Mouse (Mus musculus) forebrain, embryonic 11.5 days (tissue): ENCODE results near the gene Eral1. TPM values are rescaled to one million over a fixed set of nuclear protein-coding genes. Genes with fewer than 3 reads are reported as not detected.

Source experiments
- ATAC-seq: fragments of 200-750 bp; cut with Nextera tagmentation; replicated peaks from 2 replicates; pipeline ENCODE4 v1.8.0; 2017; ENCODE audit warnings: moderate TSS enrichment; ENCODE audit not compliant: low FRiP score
- DNase-seq: peaks from one replicate; pipeline ENCODE4 v3.0.0-alpha.2; 2017; ENCODE audit warnings: low spot score
- H3K27ac ChIP-seq: fragments of 300-500 bp; sonication (generic); 2 replicates; pipeline ENCODE4 v1.5.1; 2014; ENCODE audit warnings: low read depth, low read length
- H3K27me3 ChIP-seq: fragments of 300-500 bp; sonication (generic); 2 replicates; pipeline ENCODE4 v1.6.1; 2014; ENCODE audit warnings: mild to moderate bottlenecking, low read length, mixed read lengths; ENCODE audit not compliant: control insufficient read depth, insufficient read depth
- H3K36me3 ChIP-seq: fragments of 300-500 bp; sonication (generic); 2 replicates; pipeline ENCODE4 v1.6.1; 2014; ENCODE audit warnings: mild to moderate bottlenecking, low read length, moderate library complexity, mixed read lengths; ENCODE audit not compliant: control insufficient read depth, insufficient read depth
- H3K4me1 ChIP-seq: fragments of 300-500 bp; sonication (generic); replicated peaks from 2 replicates; pipeline ENCODE4 v1.6.1; 2014; ENCODE audit warnings: low read length, mixed read lengths; ENCODE audit not compliant: control insufficient read depth, insufficient read depth
- H3K4me2 ChIP-seq: fragments of 300-500 bp; sonication (generic); 2 replicates; pipeline ENCODE4 v1.6.1; 2014; ENCODE audit warnings: low read depth, mild to moderate bottlenecking, low read length, moderate library complexity, mixed read lengths; ENCODE audit not compliant: severe bottlenecking
- H3K4me3 ChIP-seq: fragments of 300-500 bp; sonication (generic); 2 replicates; pipeline ENCODE4 v1.5.1; 2014; ENCODE audit warnings: low read depth, low read length
- H3K9ac ChIP-seq: fragments of 300-500 bp; sonication (generic); 2 replicates; pipeline ENCODE4 v1.6.1; 2014; ENCODE audit warnings: low read length
- H3K9me3 ChIP-seq: fragments of 300-500 bp; sonication (generic); 2 replicates; pipeline ENCODE4 v1.6.1; 2016; ENCODE audit warnings: low read length, mixed read lengths; ENCODE audit not compliant: control insufficient read depth
- WGBS: fragments of 180-500 bp; shearing (Covaris S2); extraction: QIAGEN DNeasy Blood & Tissue Kit; methylation state at CpG from one replicate; pipeline ENCODE4 v1.1.7; 2014; 5-methylcytosine and 5-hydroxymethylcytosine counted together
- polyA plus RNA-seq: library from polyadenylated mRNA; unstranded; fragments of >200 nt; fragmentation: Nextera tagmentation; extraction: Ambion mirVana; gene quantifications from 2 replicates; pipeline ENCODE4 v1.2.1, GENCODE M21; 2014

The Eral1 gene
- polyA plus RNA-seq, 1 experiment from 2014 or later, result 39.4 TPM

DNA sequence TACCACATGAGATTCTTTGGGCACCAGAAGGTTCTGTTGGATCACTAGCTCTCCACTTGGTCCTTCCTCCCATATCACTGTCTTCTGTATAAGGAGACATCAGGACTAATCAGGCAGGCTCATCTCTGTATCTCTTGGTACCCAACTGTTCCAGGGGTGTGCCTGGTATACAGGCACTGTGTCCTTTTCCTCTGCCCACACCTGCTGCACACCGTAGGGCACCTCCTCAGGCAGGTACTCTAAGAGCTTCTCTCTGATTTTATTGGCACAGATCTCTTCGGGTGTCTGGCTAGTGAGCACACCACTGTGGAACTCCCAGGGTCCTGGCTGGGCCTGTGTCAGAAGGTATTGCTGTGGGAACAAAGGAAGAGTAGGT is 5.9 kb downstream of the Eral1 start:
- H3K27me3 ChIP-seq, result no peaks in the 10 kb centered on the region
- no peak for ATAC-seq
- H3K4me2 ChIP-seq, result no peak overlapping the region
- H3K4me1 ChIP-seq, result no peaks in the 10 kb centered on the region
- WGBS, result 85% methylated on average over 2 of the region's 2 CpGs
- no peak overlapping the region for H3K9ac ChIP-seq
- H3K9me3 ChIP-seq, result no peaks in the 10 kb centered on the region
- no peak for DNase-seq
- H3K27ac ChIP-seq, result no peak overlapping the region
- no peak overlapping the region for H3K4me3 ChIP-seq
- H3K36me3 ChIP-seq, result peaks cover 5% of the 10 kb centered on the region; the same call in 1 of the 2 replicates

GRCm38 (mm10) chr11:78073577-78074276 is 6.5 kb downstream of the Eral1 start:
- H3K36me3 ChIP-seq, result peaks cover 5% of the 10 kb centered on the region; the same call in 1 of the 2 replicates
- no peak overlapping the region for H3K4me2 ChIP-seq
- no peaks in the 10 kb centered on the region for H3K27me3 ChIP-seq
- no peak overlapping the region for H3K27ac ChIP-seq
- no peaks in the 10 kb centered on the region for H3K9me3 ChIP-seq
- H3K4me1 ChIP-seq, result no peaks in the 10 kb centered on the region
- H3K4me3 ChIP-seq, result no peak overlapping the region
- ATAC-seq (no peak), DNase-seq (no peak)
- WGBS, result 91% methylated on average over 9 of the region's 9 CpGs
- H3K9ac ChIP-seq, result no peak overlapping the region

DNA sequence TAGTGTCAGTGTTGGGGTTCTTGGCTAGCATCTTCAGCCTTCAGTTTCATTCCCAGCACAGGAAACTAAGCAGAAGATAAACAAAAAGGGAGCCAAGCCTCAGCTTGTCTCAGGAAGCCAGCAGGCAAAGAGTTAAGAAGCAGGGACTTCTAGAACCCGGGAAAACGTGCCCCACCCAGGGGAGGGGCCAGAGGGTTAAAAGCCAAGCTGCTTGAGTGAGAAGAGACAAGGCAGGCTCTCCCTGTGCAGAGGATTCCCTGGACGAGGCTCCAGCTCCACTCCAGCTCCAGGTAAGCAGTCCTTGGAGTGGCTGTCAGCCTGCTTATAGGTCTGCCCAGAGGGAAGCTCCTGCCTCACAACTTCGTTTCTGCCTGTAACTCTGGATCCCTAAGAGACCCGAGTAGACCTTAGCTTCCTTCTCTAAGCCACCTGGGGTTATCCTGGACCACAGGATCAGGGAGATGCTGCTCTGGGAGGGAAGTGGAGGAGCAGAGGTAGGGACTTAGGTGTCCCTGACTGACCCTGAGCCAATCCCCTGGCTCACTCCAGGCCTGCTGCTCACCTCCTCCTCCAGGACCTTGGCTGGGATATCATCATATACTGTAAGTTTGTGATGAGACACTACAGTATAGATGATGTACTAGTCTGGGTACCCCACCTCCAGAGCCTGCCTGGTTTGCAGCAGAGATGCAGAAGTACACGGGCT is 7.6 kb downstream of the Eral1 start:
- H3K9me3 ChIP-seq, result no peaks in the 10 kb centered on the region
- ATAC-seq (no peak), DNase-seq (no peak)
- H3K27me3 ChIP-seq, result no peaks in the 10 kb centered on the region
- H3K36me3 ChIP-seq, result peaks cover 5% of the 10 kb centered on the region; the same call in 1 of the 2 replicates
- no peaks in the 10 kb centered on the region for H3K4me1 ChIP-seq
- no peak overlapping the region for H3K9ac ChIP-seq
- no peak overlapping the region for H3K27ac ChIP-seq
- WGBS, result 35% methylated on average over 6 of the region's 6 CpGs
- H3K4me2 ChIP-seq, result no peak overlapping the region
- H3K4me3 ChIP-seq, result no peak overlapping the region

DNA sequence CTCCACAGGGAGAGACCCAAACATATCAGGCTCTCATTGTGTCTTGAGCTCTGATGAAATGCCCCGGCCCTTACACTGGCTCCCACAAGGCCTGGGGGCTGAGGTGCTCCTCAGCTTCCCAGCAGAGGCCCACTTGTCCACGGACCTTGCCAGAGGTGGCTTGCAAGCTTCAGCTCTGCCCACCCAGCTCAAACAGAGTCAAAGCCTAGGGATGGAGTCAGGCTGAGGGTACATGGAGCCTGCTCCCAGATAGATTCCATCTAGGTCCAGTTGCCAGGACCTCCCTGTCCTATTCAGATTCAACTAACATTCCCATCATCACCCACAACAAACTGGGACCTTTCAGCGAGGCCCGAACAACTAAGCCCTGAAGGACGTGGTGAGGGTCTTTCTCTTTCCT is 8.2 kb downstream of the Eral1 start:
- H3K27ac ChIP-seq, result no peak overlapping the region
- ATAC-seq (no peak), DNase-seq (no peak)
- peaks cover 5% of the 10 kb centered on the region; the same call in 1 of the 2 replicates for H3K36me3 ChIP-seq
- 84% methylated on average over 5 of the region's 5 CpGs for WGBS
- no peak overlapping the region for H3K4me3 ChIP-seq
- H3K9ac ChIP-seq, result no peak overlapping the region
- H3K4me1 ChIP-seq, result no peaks in the 10 kb centered on the region
- H3K4me2 ChIP-seq, result no peak overlapping the region
- no peaks in the 10 kb centered on the region for H3K27me3 ChIP-seq
- no peaks in the 10 kb centered on the region for H3K9me3 ChIP-seq

DNA sequence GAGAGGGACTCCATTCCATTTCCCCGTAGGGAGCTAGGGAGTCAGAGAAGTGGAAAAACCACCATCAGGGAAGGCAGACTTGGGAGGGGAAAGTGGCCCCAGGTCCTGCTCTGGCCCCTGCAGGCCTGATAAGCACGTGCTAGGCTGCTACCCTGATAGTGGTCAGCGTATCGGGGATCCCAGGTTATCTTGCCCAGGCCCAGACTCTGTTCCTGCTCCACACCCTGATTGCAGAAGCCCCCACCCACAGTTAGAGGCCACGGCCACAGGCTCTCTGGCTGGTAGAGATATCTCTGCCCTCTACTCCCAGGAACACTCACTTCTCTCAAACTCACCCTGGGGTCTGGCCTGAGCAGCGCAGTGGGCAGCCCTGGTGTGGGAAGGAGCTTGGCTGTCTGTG is 10.5 kb downstream of the Eral1 start:
- Histone ChIP-seq H3K9ac (no peak overlapping the region), H3K27me3 (no peaks in the 10 kb centered on the region), H3K9me3 (no peaks in the 10 kb centered on the region), H3K27ac (no peak overlapping the region), H3K36me3 (peaks cover 3% of the 10 kb centered on the region; the same call in 1 of the 2 replicates), H3K4me2 (no peak overlapping the region), H3K4me1 (no peaks in the 10 kb centered on the region), H3K4me3 (no peak overlapping the region)
- no peak for ATAC-seq
- no peak for DNase-seq
- 86% methylated on average over 6 of the region's 6 CpGs for WGBS

DNA sequence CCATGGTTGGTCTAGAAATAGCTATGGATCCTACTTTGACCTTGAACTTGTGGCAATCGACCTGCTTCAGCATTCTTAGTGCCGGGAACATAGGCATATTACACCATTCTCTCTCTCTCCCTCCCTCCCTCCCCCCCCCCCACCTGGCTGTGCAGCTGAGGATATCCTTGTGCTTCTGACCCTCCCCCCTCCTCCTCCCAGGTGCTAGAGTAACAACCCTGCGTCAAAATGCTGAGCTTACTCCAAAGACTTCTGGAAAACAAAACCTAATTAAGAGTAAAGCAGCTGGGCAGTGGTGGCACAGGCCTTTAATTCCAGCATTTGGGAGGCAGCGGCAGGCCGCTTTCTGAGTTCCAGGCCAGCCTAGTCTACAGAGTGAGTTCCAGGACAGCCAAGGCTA is 11.1 kb downstream of the Eral1 start:
- 78% methylated on average over 5 of the region's 5 CpGs for WGBS
- H3K4me2 ChIP-seq, result no peak overlapping the region
- no peak for ATAC-seq
- no peak for DNase-seq
- peaks cover under 1% of the 10 kb centered on the region; the same call in 1 of the 2 replicates for H3K36me3 ChIP-seq
- H3K27me3 ChIP-seq, result no peaks in the 10 kb centered on the region
- no peak overlapping the region for H3K27ac ChIP-seq
- no peaks in the 10 kb centered on the region for H3K9me3 ChIP-seq
- no peak overlapping the region for H3K4me3 ChIP-seq
- H3K4me1 ChIP-seq, result no peaks in the 10 kb centered on the region
- H3K9ac ChIP-seq, result no peak overlapping the region

GRCm38 (mm10) chr11:78067566-78067965 is 12.6 kb downstream of the Eral1 start:
- DNase-seq, result no peak
- Histone ChIP-seq H3K4me2 (no peak overlapping the region), H3K27ac (no peak overlapping the region), H3K4me1 (no peaks in the 10 kb centered on the region), H3K9ac (no peak overlapping the region), H3K9me3 (no peaks in the 10 kb centered on the region), H3K4me3 (no peak overlapping the region), H3K36me3 (no peaks in the 10 kb centered on the region), H3K27me3 (no peaks in the 10 kb centered on the region)
- WGBS, result 75% methylated on average over 5 of the region's 5 CpGs
- no peak for ATAC-seq

DNA sequence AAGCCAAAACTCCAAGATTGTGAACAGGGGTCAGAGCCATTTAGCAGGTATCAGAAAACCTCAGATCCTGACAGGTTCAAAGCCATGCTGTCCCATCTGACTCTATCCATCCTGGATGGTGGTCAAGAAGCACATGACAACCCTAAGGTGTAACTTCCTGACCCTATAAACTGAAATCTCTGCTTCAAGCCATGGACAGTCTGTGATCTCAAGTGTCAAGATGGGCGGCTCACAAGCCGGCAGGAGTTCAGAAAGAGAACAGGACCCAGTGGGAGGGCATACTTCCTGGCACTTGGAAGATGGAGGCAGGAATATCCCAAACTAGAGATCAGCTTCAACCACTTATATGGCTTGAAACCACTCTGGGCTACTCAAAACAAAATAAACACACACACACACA is 13.5 kb downstream of the Eral1 start:
- Histone ChIP-seq H3K9me3 (no peaks in the 10 kb centered on the region), H3K4me1 (no peaks in the 10 kb centered on the region), H3K9ac (no peak overlapping the region), H3K27ac (no peak overlapping the region), H3K27me3 (no peaks in the 10 kb centered on the region), H3K4me2 (no peak overlapping the region), H3K4me3 (no peak overlapping the region), H3K36me3 (no peaks in the 10 kb centered on the region)
- ATAC-seq, result no peak
- DNase-seq, result no peak
- 72% methylated on average over 2 of the region's 2 CpGs for WGBS

DNA sequence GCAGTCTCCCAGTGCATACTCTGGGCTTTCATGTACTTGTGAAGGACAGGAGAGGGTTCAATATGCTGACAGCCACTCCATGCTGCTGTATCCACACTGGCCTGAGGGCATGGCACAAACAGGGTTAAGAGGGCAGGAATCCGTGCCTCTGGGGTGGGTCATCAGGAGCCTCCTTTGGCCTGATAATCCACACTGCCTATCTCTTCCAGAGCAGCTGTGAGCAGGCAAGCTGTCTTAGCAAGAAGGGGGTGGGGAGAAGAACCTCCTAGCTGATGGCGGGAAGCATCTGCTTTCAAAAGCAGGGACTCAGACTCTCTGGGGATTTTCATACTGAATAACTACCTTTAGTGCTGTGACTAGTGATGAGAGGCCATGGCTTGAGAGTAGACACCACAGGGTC is 14.3 kb downstream of the Eral1 start:
- H3K27ac ChIP-seq, result no peak overlapping the region
- WGBS, result 54% methylated on average over 2 of the region's 2 CpGs

More for the DNA sequence above, 14.3 kb downstream of the Eral1 start:
- DNase-seq (no peak), ATAC-seq (no peak)
- Histone ChIP-seq H3K4me3 (no peak overlapping the region), H3K9me3 (no peaks in the 10 kb centered on the region), H3K4me1 (no peaks in the 10 kb centered on the region), H3K9ac (no peak overlapping the region), H3K4me2 (no peak overlapping the region), H3K27me3 (no peaks in the 10 kb centered on the region), H3K36me3 (no peaks in the 10 kb centered on the region)
